Mouse (Mus musculus) kidney, adult 2 months (tissue): ENCODE results near the gene Vars. TPM values are rescaled to one million over a fixed set of nuclear protein-coding genes. Genes with fewer than 3 reads are reported as not detected.
"Not testable (repeated sequence)": the region's sequence is repeated elsewhere in the genome, so short reads cannot be mapped to it uniquely, and the experiment has no call there.

Experiments used
- DNase-seq: peaks from one replicate; pipeline ENCODE4 v3.0.0; 2021
- H3K27ac ChIP-seq: fragments of 200-500 bp; 2 replicates; pipeline ENCODE4 v1.5.1; 2012; ENCODE audit warnings: low read depth, low read length, control low read depth, inconsistent platforms; ENCODE audit not compliant: insufficient read depth
- H3K27me3 ChIP-seq: fragments of 200-500 bp; replicated peaks from 2 replicates; pipeline ENCODE4 v1.6.1; 2012; ENCODE audit warnings: mild to moderate bottlenecking, moderate library complexity, low read length, inconsistent platforms; ENCODE audit not compliant: control insufficient read depth, insufficient read depth
- H3K36me3 ChIP-seq: fragments of 200-500 bp; 2 replicates; pipeline ENCODE4 v1.6.1; 2012; ENCODE audit warnings: mild to moderate bottlenecking, moderate library complexity, low read length, inconsistent platforms; ENCODE audit not compliant: control insufficient read depth, insufficient read depth
- H3K4me1 ChIP-seq: fragments of 200-500 bp; 2 replicates; pipeline ENCODE4 v1.6.1; 2011; ENCODE audit warnings: low read length; ENCODE audit not compliant: control insufficient read depth, insufficient read depth
- H3K4me3 ChIP-seq: fragments of 200-500 bp; 2 replicates; pipeline ENCODE4 v1.5.1; 2011; ENCODE audit warnings: mild to moderate bottlenecking, low read depth, low read length, control low read depth; ENCODE audit not compliant: insufficient read depth
- CTCF ChIP-seq: fragments of 200-500 bp; conservative IDR thresholded peaks from 2 replicates; pipeline ENCODE4 v1.5.1; 2011; ENCODE audit warnings: low read depth, mild to moderate bottlenecking, control low read depth, low read length, moderate library complexity, mixed read lengths; ENCODE audit not compliant: insufficient read depth, insufficient read length
- POLR2A ChIP-seq: fragments of 200-500 bp; IDR thresholded peaks from one replicate; pipeline ENCODE4 v1.6.1; 2011; ENCODE audit warnings: low read depth, low read length, control low read depth
- WGBS: fragments of 180-500 bp; shearing (Covaris S2); methylation state at CpG from one replicate; pipeline ENCODE4 v1.1.7; 2018; 5-methylcytosine and 5-hydroxymethylcytosine counted together
- polyA plus RNA-seq: library from polyadenylated mRNA; depleted of rRNA; stranded (reverse); fragments of >200 nt; gene quantifications from 2 replicates; pipeline ENCODE4 v1.2.3, GENCODE M21; 2012

The Vars gene
- polyA plus RNA-seq, 1 experiment = 52.5 TPM

DNA sequence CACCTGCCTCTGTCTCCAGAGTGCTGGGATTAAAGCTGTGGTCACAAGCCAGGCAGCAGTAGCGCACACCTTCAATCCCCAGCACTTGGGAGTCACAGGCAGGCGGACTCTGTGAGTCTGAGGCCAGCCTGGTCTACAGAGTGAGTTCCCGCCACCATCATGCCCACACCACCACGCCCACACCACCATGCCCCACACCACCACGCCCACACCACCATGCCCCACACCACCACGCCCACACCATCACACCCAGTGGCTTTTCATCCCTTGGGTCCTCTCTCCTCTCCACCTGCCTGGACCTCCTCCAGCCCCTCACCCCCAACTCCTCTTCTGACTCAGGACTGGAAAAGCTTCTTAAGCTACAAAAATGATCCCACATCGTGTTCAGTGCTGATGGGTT, 31.1 kb downstream of the Vars start:
- Histone ChIP-seq H3K4me3 (no peak overlapping the region), H3K4me1 (no peaks in the 10 kb centered on the region), H3K27ac (no peak overlapping the region), H3K36me3 (no peaks in the 10 kb centered on the region), H3K27me3 (no peaks in the 10 kb centered on the region)
- DNase-seq = no peak
- 85% methylated on average over 7 of the region's 7 CpGs for WGBS
- no peak for TF ChIP-seq POLR2A
- TF ChIP-seq CTCF = no peak

DNA sequence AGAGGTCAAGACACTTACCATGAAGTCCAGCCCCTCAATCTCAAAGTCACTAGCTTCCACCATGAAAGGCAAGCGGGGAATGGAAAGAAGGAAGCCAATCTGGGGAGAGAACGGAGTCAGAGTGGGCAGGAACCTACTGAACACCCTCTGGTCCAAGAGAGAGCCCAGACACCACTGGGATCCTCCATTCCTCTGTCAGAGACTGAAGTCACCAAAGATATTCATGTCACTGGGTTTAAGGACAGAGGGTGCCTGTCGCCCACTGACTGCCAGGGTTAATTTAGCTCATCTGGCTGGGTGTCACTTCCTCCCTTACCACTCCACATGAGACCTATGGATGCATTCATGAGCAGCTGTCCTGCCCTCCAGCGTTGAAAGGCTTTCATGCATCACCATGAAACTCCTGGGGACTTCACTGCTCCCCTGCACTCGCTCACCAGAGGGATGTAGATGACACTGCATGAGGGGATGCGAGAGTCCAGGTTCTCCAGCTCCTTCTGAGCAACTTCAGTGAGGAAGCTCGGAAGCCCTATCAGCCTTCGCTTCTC, 31.6 kb downstream of the Vars start:
- H3K4me3 ChIP-seq = no peak overlapping the region

DNA sequence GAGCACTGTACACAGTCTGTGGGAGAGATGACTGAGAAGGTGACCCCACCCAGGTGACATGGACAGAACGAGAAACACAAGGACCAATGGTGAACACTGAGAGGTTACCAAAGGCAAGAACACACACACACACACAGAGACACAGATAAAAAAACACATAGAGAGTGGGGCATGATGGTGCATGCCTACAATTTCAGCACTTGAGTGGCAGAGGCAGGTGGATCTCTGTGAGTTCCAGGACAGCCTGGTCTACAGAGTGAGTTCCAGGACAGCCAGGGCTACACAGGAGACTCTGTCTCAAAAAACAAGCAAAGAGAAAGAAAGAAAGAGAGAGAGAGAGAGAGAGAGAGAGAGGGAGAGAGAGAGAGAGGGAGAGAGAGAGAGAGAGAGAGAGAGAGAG, 32.9 kb downstream of the Vars start:
- not testable (repeated sequence) for H3K27me3 ChIP-seq, H3K4me3 ChIP-seq, H3K36me3 ChIP-seq, H3K27ac ChIP-seq, DNase-seq, H3K4me1 ChIP-seq
- 70% methylated on average over 1 of the region's 1 CpGs for WGBS

More for the DNA sequence above, 31.6 kb downstream of the Vars start:
- TF ChIP-seq POLR2A = no peak
- TF ChIP-seq CTCF = no peak
- DNase-seq = no peak
- no peak overlapping the region for H3K27ac ChIP-seq
- H3K4me1 ChIP-seq = no peaks in the 10 kb centered on the region
- no peaks in the 10 kb centered on the region for H3K27me3 ChIP-seq
- 77% methylated on average over 8 of the region's 8 CpGs for WGBS
- H3K36me3 ChIP-seq = no peaks in the 10 kb centered on the region

- Histone ChIP-seq H3K4me1 (no peaks in the 10 kb centered on the region), H3K4me3 (no peak overlapping the region), H3K36me3 (no peaks in the 10 kb centered on the region), H3K27ac (no peak overlapping the region), H3K27me3 (no peaks in the 10 kb centered on the region)
- DNase-seq = no peak
- 63% methylated on average over 6 of the region's 6 CpGs for WGBS
- TF ChIP-seq CTCF (no peak), POLR2A (no peak)
Measured at GRCm38 (mm10) chr17:35034896-35035295, 34.1 kb downstream of the Vars start.

DNA sequence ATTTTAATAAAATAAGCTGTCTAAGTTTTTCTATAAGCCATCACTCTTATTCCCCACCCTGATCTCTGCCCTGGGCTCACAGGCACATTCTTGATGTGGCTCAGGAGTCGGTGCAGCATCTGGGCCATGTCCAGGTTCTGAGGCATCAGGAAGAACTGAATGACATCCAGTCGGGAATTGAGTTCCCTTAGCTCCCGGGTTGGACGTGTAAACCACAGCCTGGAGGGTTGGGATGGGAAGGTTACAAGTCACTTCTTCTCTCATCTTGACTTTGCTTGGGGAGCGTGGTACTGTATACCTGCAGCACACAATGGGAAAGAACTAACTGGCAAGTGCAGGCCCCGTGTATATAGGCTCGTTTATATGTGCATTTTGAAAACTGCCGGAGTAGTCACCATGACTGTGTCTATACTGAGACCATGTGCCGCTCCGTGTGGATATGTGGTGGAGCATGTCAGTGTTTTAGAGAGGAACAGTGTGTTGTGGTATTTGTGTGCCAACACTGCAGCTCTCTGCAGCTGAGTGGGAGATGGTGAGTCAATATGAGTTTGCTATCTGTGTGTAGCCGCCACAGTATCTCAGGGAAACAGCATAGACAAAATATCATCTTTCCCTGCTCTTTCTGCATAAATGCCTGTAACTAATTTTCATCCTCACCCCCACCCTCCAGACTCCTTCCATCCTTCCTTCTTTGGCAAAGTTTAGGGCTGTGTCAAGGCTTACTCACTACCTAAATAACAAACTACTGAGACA, 38.5 kb downstream of the Vars start:
- no peak overlapping the region for H3K4me3 ChIP-seq
- no peaks in the 10 kb centered on the region for H3K36me3 ChIP-seq
- no peaks in the 10 kb centered on the region for H3K27me3 ChIP-seq
- H3K27ac ChIP-seq = no peak overlapping the region
- H3K4me1 ChIP-seq = no peaks in the 10 kb centered on the region
- 83% methylated on average over 11 of the region's 11 CpGs for WGBS
- no peak for DNase-seq
- no peak for TF ChIP-seq CTCF
- TF ChIP-seq POLR2A = no peak

- no peaks in the 10 kb centered on the region for H3K36me3 ChIP-seq
- H3K4me1 ChIP-seq = peaks cover 9% of the 10 kb centered on the region; the same call in 1 of the 2 replicates
- DNase-seq = no peak
- H3K4me3 ChIP-seq = no peak overlapping the region
- H3K27ac ChIP-seq = no peak overlapping the region
- H3K27me3 ChIP-seq = no peaks in the 10 kb centered on the region
- WGBS = 81% methylated on average over 4 of the region's 4 CpGs
- no peak for TF ChIP-seq POLR2A
- no peak for TF ChIP-seq CTCF
Measured at GRCm38 (mm10) chr17:35043794-35044193, 43.0 kb downstream of the Vars start.

- no peak for DNase-seq
- Histone ChIP-seq H3K4me1 (peaks cover 15% of the 10 kb centered on the region), H3K4me3 (no peak overlapping the region), H3K27me3 (no peaks in the 10 kb centered on the region), H3K27ac (no peak overlapping the region), H3K36me3 (no peaks in the 10 kb centered on the region)
- WGBS = 74% methylated on average over 7 of the region's 7 CpGs
- TF ChIP-seq POLR2A = no peak
- no peak for TF ChIP-seq CTCF
Measured at GRCm38 (mm10) chr17:35044904-35045806, 44.4 kb downstream of the Vars start.
